Mouse (Mus musculus) layer of hippocampus, adult 18-20 months (tissue): ENCODE measurements around the gene Dctn3. TPM values are rescaled to one million over a fixed set of nuclear protein-coding genes. Genes with fewer than 3 reads are reported as not detected.
"Not testable (repeated sequence)": the region's sequence is repeated elsewhere in the genome, so short reads cannot be mapped to it uniquely, and the experiment has no call there.

Source experiments
- DNase-seq, 2 experiments: peaks; one replicate each; pipeline ENCODE4 v3.0.0; 2022; ENCODE audit warnings: low spot score in 2 of 2
- long read RNA-seq: library from polyadenylated mRNA; stranded (forward); transcript quantifications from one replicate; pipeline ENCODE4 v2.0.0, GENCODE M21; 2021
- total RNA-seq, 2 experiments: library from RNA; stranded (reverse); gene quantifications; 2 replicates each; pipeline ENCODE4 v1.2.3; 2021

Dctn3 gene
- total RNA-seq: 100 to 1,000 TPM; 150 to 151 TPM
- long read RNA-seq, transcript Dctn3-201 (7 exons, 973 nt): major isoform, 108 of 115 reads
- long read RNA-seq, partial matches to known transcripts: 3 of 115 reads
- long read RNA-seq, other reads (novel, unspliced or antisense): 2 of 115 reads

- peak; percentile 89 to 97 for DNase-seq
Observed at GRCm38 (mm10) chr4:41722918-41723351, at the start of gene Dctn3. Gene Dctn3 (minus strand): TSS chr4:41723170.

- not testable (repeated sequence) for DNase-seq
Observed at GRCm38 (mm10) chr4:41767301-41767700, 44.3 kb upstream of the Dctn3 start.

GRCm38 (mm10) chr4:41763176-41763575 is 40.2 kb upstream of the Dctn3 start:
- DNase-seq: not testable (repeated sequence)

GRCm38 (mm10) chr4:41762688-41763114 is 39.7 kb upstream of the Dctn3 start:
- DNase-seq: not testable (repeated sequence)

GRCm38 (mm10) chr4:41762099-41762687 is 39.2 kb upstream of the Dctn3 start:
- no peak for DNase-seq

GRCm38 (mm10) chr4:41761680-41762079 is 38.7 kb upstream of the Dctn3 start:
- DNase-seq: no peak

- DNase-seq: no peak
Observed at GRCm38 (mm10) chr4:41760911-41761310, 37.9 kb upstream of the Dctn3 start.

- peak; percentile 59 to 74 for DNase-seq
Observed at GRCm38 (mm10) chr4:41760288-41760721, 37.3 kb upstream of the Dctn3 start.

- no peak for DNase-seq
Observed at GRCm38 (mm10) chr4:41759656-41760287, 36.8 kb upstream of the Dctn3 start.

- DNase-seq: no peak
Observed at GRCm38 (mm10) chr4:41759206-41759605, 36.2 kb upstream of the Dctn3 start.

- DNase-seq: no peak
Observed at GRCm38 (mm10) chr4:41758701-41759100, 35.7 kb upstream of the Dctn3 start.

- DNase-seq: no peak
Observed at GRCm38 (mm10) chr4:41758021-41758420, 35.1 kb upstream of the Dctn3 start.

GRCm38 (mm10) chr4:41757321-41757720 is 34.4 kb upstream of the Dctn3 start:
- DNase-seq: no peak

GRCm38 (mm10) chr4:41756440-41756839 is 33.5 kb upstream of the Dctn3 start:
- no peak for DNase-seq

GRCm38 (mm10) chr4:41755338-41756305 is 32.7 kb upstream of the Dctn3 start, which contains the start of gene Sigmar1:
Gene Sigmar1 (minus strand): TSS chr4:41756157.
- peak; percentile 70 to 87 for DNase-seq

GRCm38 (mm10) chr4:41754797-41755337 is 31.9 kb upstream of the Dctn3 start, which contains the start of gene Galt:
Gene Galt (plus strand): TSS chr4:41755228.
- DNase-seq: peak in 1 of 2 experiments; percentile 72

GRCm38 (mm10) chr4:41745021-41745420 is 22.1 kb upstream of the Dctn3 start:
- no peak for DNase-seq

- no peak for DNase-seq
Observed at GRCm38 (mm10) chr4:41744131-41744530, 21.2 kb upstream of the Dctn3 start.

GRCm38 (mm10) chr4:41741158-41741560 is 18.2 kb upstream of the Dctn3 start:
- peak; percentile 92 to 97 for DNase-seq

GRCm38 (mm10) chr4:41740380-41741157 is 17.6 kb upstream of the Dctn3 start:
- peak in 1 of 2 experiments; percentile 83 for DNase-seq
